Mouse (Mus musculus): ENCODE data around the gene Rgl1. TPM values are rescaled to one million over a fixed set of nuclear protein-coding genes. Genes with fewer than 3 reads are reported as not detected.

Gene Rgl1
- polyA plus RNA-seq, 1 experiment from 2014 or later: 42.8 TPM

DNA sequence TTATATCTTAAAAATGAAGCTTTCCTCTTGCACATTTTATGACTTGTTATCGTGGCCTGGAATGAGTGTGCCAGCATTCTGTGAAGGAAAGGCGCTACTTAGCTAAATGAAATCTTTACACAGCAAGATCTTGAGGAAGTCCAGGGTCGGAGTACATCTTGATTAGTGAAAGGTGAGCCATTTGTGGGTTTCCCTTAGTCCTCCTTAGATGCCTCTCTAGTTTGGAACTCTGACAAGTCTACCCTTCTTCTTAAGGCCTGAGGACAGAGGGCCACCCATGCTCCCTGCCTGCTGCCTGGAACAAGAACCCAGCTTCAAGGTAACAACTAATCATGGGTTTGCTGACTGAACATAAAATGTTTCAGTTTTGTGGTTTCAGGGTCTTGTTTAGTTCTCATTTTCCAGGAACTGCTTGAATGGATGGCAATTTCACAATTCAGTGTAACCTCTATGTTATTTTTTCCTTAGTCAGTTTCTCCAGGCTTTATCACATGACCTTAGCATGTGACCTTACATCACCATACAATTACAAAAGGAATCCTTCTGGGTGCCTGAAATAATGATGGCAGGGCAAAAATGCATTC lies 225.8 kb downstream of the Rgl1 start:
- Histone ChIP-seq H3K27me3 (no peaks in the 10 kb centered on the region), H3K9ac (no peak overlapping the region), H3K36me3 (peaks cover 70% of the 10 kb centered on the region), H3K4me3 (no peak overlapping the region), H3K4me2 (no peak overlapping the region), H3K4me1 (no peaks in the 10 kb centered on the region), H3K27ac (no peak overlapping the region), H3K9me3 (no peaks in the 10 kb centered on the region)
- 69% methylated on average over 3 of the region's 3 CpGs for WGBS
- no peak for ATAC-seq (ENCODE audit: insufficient number of reproducible peaks, low FRiP score, low TSS enrichment, low read depth)

DNA sequence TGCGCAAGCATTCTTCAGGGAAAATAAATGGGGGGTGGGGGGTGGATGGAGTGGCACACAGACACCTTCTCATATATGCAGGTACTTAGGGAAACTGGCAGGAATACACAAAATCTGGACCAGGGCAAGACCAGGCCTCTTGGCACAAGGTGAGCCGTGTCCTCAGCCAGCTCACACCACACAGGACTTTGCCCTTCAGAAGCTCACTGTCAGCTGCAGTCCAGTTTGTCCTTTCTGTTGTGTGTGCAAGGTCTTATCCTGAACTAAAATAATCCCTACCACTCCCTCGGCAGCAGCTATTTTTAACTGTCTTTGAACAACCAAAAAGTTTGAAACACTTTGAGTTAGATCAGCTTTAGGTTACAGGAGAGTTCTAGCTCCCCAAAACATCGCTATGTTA lies 227.3 kb downstream of the Rgl1 start:
- Histone ChIP-seq H3K4me1 (no peaks in the 10 kb centered on the region), H3K27ac (no peak overlapping the region), H3K36me3 (peaks cover 68% of the 10 kb centered on the region), H3K27me3 (no peaks in the 10 kb centered on the region), H3K4me3 (no peak overlapping the region), H3K9me3 (no peaks in the 10 kb centered on the region), H3K4me2 (no peak overlapping the region), H3K9ac (no peak overlapping the region)
- 84% methylated on average over 4 of the region's 4 CpGs for WGBS
- ATAC-seq (ENCODE audit: insufficient number of reproducible peaks, low FRiP score, low TSS enrichment, low read depth): no peak

DNA sequence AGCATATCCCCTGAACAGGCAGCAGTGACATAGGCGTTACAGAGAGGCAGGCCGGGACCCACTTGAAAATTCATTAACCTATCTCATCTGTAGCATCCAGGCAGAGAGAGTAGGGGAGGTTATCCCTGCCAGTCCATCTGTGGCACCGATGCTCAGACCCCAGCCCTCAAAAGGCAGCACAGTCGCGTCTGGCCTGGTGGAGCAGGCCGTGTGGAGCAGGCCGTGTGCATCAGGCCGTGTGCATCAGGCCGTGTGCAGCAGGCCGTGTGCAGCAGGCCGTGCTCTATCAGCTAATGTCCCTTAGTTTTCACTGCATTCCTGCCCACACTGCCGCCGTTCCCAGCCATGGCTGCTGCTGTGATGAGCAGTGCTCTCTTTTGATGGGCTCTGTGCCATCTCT lies 229.0 kb downstream of the Rgl1 start:
- Histone ChIP-seq H3K9ac (no peak overlapping the region), H3K36me3 (peaks cover 61% of the 10 kb centered on the region), H3K9me3 (no peaks in the 10 kb centered on the region), H3K27ac (no peak overlapping the region), H3K4me1 (no peaks in the 10 kb centered on the region), H3K4me3 (no peak overlapping the region), H3K27me3 (no peaks in the 10 kb centered on the region), H3K4me2 (no peak overlapping the region)
- ATAC-seq (ENCODE audit: insufficient number of reproducible peaks, low FRiP score, low TSS enrichment, low read depth): no peak
- 84% methylated on average over 13 of the region's 13 CpGs for WGBS

DNA sequence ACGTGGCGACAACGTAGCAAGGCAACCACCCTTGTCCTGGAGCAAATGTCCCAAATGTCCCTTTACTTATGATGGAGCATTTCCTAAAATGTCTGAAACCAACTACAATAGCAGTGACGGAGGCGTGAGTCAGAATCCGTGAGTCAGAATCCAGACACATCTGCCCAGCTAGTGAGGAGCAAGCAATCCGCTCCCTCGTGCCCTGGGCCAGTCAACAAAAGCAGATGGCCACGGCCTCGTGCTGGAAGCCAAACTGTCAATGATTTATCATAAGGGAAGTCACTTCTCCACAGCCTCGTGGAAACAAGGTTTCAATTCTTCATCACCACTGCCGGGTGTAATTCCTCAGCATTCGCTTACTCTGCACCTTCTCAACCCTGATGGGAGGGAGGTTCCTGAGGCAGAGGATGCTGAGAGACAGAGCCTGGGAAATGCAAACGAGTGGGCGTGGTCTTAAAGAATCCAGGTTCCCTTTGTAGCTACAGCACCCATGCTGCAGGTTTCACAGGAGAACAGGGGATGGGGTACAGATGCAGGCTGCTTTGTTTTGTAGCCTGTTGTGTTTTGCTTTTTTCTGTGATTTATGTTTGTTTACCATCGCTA lies 229.6 kb downstream of the Rgl1 start:
- Histone ChIP-seq H3K4me2 (no peak overlapping the region), H3K9me3 (no peaks in the 10 kb centered on the region), H3K9ac (no peak overlapping the region), H3K36me3 (peaks cover 56% of the 10 kb centered on the region), H3K4me3 (no peak overlapping the region), H3K4me1 (no peaks in the 10 kb centered on the region), H3K27ac (no peak overlapping the region), H3K27me3 (no peaks in the 10 kb centered on the region)
- no peak for ATAC-seq (ENCODE audit: insufficient number of reproducible peaks, low FRiP score, low TSS enrichment, low read depth)
- 53% methylated on average over 16 of the region's 16 CpGs for WGBS

DNA sequence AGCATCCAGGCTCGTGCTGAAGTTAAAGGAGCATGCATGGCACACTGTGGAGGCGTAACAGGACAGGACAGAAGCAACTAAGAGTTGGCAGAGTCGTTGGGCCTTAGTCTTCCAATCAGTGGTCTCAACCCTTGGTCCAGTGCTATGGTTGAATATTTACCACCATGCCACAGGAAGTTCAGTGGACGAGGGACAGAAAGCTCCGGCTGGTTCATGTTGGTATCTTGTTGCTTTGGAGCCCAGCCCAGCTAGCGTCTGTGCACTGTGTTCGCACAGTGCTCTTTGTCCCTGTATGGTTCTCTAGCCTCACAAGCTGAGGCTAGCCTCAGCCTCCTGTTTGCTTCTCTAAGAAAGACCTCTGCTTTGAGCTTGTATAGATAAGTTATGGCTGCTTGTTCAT lies 231.6 kb downstream of the Rgl1 start:
- Histone ChIP-seq H3K9me3 (no peaks in the 10 kb centered on the region), H3K4me2 (no peak overlapping the region), H3K4me1 (no peaks in the 10 kb centered on the region), H3K36me3 (peaks cover 64% of the 10 kb centered on the region), H3K4me3 (no peak overlapping the region), H3K27ac (no peak overlapping the region), H3K27me3 (no peaks in the 10 kb centered on the region), H3K9ac (no peak overlapping the region)
- no peak for ATAC-seq (ENCODE audit: insufficient number of reproducible peaks, low FRiP score, low TSS enrichment, low read depth)
- 88% methylated on average over 7 of the region's 7 CpGs for WGBS

DNA sequence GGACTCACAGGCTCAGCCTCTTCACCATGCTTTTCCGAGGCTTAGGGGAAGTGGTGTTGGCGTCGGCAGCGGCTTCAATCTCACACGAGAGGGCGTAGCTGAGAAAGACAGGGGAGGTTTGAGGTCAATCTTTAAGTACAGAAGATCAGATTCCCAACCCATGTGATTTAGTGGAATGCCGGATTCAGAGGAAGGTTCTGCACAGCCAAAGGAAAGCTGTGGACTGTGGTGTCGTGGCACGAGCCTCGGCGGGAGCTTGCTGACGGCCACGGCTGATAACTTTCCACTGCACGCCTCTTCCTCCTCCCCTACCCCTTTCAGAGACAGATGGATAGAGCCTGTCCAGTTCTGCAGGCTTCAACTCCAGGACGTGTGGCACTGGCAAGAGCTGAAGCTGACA lies 234.7 kb downstream of the Rgl1 start:
- Histone ChIP-seq H3K4me3 (no peak overlapping the region), H3K27ac (no peak overlapping the region), H3K36me3 (peaks cover 49% of the 10 kb centered on the region), H3K9me3 (no peaks in the 10 kb centered on the region), H3K9ac (no peak overlapping the region), H3K4me2 (no peak overlapping the region), H3K27me3 (no peaks in the 10 kb centered on the region), H3K4me1 (no peaks in the 10 kb centered on the region)
- no peak for ATAC-seq (ENCODE audit: insufficient number of reproducible peaks, low FRiP score, low TSS enrichment, low read depth)
- WGBS: 53% methylated on average over 15 of the region's 15 CpGs

DNA sequence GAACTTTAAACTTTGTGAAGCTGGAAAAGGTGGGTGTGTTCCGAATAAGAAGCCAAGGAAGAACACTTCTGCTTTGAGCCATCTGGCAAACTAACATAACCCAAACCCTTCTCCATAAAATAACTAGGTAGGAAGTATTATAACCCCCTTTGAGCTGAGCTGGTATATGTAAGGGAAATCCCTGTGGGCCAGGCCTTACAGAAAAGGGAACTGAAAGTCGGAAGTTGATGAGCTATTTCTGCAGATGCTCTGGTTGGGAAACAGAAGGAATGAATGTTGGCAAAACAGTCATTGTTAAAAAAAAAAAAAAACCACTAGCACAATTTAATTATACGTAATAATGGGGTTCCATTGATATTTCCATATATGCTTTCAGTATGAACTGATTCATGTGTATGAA lies 237.4 kb downstream of the Rgl1 start:
- Histone ChIP-seq H3K9ac (no peak overlapping the region), H3K9me3 (no peaks in the 10 kb centered on the region), H3K4me1 (peaks cover 2% of the 10 kb centered on the region; the same call in 1 of the 2 replicates), H3K4me3 (no peak overlapping the region), H3K27me3 (no peaks in the 10 kb centered on the region), H3K4me2 (no peak overlapping the region), H3K36me3 (peaks cover 52% of the 10 kb centered on the region), H3K27ac (no peak overlapping the region)
- no peak for ATAC-seq (ENCODE audit: insufficient number of reproducible peaks, low FRiP score, low TSS enrichment, low read depth)
- 69% methylated on average over 3 of the region's 3 CpGs for WGBS

DNA sequence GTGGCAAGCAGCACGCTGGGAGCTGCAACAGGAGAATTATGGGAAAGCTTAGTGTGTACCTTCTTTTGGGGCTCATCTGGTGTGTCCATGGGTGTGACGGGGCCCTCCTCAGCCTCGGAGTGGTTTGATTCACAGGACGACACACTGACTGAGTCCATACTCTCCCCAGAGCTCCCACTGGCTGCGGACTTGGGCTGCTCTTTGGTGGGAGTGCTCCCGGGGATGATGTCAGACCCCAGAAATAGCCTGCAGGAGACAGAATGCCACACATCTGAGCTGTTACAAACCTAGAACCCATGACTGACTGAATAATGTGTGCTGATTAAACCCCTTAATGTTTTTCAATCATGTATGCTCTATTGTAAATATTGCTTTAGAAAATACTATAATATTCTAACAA lies 237.9 kb downstream of the Rgl1 start:
- Histone ChIP-seq H3K4me3 (no peak overlapping the region), H3K9ac (no peak overlapping the region), H3K4me1 (peaks cover 2% of the 10 kb centered on the region; the same call in 1 of the 2 replicates), H3K36me3 (peaks cover 55% of the 10 kb centered on the region), H3K4me2 (no peak overlapping the region), H3K27me3 (no peaks in the 10 kb centered on the region), H3K27ac (no peak overlapping the region), H3K9me3 (no peaks in the 10 kb centered on the region)
- WGBS: 79% methylated on average over 6 of the region's 6 CpGs
- ATAC-seq (ENCODE audit: insufficient number of reproducible peaks, low FRiP score, low TSS enrichment, low read depth): no peak

DNA sequence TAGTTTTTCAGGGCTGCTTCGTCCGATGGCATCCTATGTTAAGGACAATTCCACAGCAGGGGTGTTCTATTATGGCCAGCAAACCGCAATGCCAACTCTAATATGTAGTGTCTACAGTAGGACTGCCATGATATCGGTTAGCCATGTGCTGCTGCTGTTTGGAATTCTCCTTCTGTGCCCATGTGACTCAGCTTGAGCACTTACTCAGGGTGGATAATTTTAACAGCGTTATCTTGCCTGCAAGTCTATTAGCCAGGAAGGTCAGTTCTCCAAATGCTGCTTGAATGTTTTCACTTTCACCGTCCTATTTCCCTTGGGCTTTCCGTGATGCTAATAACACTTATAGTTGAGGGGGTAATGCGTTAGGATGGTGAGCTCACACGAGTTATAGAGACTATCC lies 240.0 kb downstream of the Rgl1 start:
- ATAC-seq (ENCODE audit: insufficient number of reproducible peaks, low FRiP score, low TSS enrichment, low read depth): no peak
- Histone ChIP-seq H3K27ac (no peak overlapping the region), H3K4me3 (no peak overlapping the region), H3K9me3 (no peaks in the 10 kb centered on the region), H3K36me3 (peaks cover 58% of the 10 kb centered on the region), H3K27me3 (no peaks in the 10 kb centered on the region), H3K4me1 (peaks cover 2% of the 10 kb centered on the region; the same call in 1 of the 2 replicates), H3K9ac (no peak overlapping the region), H3K4me2 (no peak overlapping the region)
- WGBS: 80% methylated on average over 9 of the region's 9 CpGs

DNA sequence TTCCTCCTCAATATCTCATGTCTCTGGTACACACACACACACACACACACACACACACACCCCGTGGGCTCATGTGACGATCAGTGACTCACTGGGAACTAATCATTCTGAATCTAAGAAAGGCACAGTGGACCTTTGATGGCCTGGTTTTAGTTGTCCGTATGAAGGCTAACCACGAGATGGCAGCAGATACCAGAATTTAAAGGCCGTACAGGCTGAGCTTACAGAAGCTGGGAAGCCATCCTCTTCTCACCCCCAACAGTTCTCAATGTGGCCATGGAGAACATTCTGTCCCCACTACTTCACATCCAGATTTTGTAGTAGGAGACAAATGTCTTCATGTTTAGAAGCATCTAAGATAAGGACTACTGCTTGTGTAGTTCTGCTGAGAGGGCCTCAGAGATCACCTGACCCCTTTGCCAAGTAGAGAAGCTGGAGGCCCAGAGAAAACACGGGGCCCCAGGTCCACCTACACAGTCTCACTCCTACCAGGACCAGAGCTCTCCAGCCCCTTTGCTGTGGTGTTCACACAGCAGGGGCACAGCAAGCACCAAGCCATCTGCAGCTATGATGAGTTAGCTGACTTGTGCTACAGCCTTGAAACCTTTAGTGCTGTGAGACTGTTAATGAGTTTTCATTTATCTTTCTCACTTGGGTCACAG lies 241.0 kb downstream of the Rgl1 start:
- no peak overlapping the region for H3K27ac ChIP-seq
- H3K9ac ChIP-seq: no peak overlapping the region
- no peaks in the 10 kb centered on the region for H3K9me3 ChIP-seq
- WGBS: 21% methylated on average over 6 of the region's 6 CpGs
- H3K4me3 ChIP-seq: no peak overlapping the region
- ATAC-seq (ENCODE audit: insufficient number of reproducible peaks, low FRiP score, low TSS enrichment, low read depth): no peak
- H3K4me2 ChIP-seq: no peak overlapping the region
- no peaks in the 10 kb centered on the region for H3K27me3 ChIP-seq
- peaks cover 51% of the 10 kb centered on the region for H3K36me3 ChIP-seq
- peaks cover 2% of the 10 kb centered on the region; the same call in 1 of the 2 replicates for H3K4me1 ChIP-seq

DNA sequence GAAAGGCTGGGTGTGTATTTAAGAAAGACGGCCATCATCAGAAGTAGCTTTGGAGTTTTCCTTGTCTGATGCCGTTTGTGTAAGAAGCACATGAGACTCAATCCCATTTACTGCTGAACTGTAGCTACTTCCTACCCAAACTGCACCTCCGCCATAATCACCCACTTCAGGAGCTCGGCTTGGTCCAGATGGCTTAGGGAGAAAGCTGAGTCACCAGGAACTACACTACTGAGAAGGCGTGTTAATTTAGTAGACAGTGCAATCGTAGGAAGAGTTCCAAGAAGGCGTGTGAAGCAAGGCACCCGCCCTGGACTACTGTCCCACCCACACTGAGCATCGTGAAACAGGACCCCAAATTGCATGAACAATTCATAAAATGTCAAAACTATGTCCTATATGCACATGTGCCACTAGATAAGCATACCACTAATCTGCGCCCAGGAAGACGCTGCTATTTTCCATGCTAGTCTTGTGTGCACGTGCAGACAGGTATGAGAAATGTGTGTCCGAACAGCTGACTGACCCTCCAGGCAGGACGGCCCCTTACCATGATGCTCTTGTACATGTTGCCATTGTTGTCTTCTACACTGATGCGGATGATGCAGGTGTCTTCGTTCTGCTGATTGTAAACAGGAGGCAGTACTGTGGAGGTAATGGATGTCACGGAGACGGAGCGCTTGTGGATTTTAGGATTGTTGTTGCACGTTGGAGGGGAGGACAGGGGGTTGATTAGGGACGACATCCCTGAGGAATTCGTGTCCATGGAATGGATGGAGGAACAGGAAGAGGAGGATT lies 241.9 kb downstream of the Rgl1 start:
- H3K36me3 ChIP-seq: peaks cover 53% of the 10 kb centered on the region
- no peak for ATAC-seq (ENCODE audit: insufficient number of reproducible peaks, low FRiP score, low TSS enrichment, low read depth)
- H3K4me2 ChIP-seq: no peak overlapping the region
- no peaks in the 10 kb centered on the region for H3K9me3 ChIP-seq
- no peak overlapping the region for H3K9ac ChIP-seq
- no peaks in the 10 kb centered on the region for H3K27me3 ChIP-seq
- peaks cover 2% of the 10 kb centered on the region; the same call in 1 of the 2 replicates for H3K4me1 ChIP-seq
- H3K4me3 ChIP-seq: no peak overlapping the region
- WGBS: 84% methylated on average over 22 of the region's 22 CpGs
- H3K27ac ChIP-seq: no peak overlapping the region

DNA sequence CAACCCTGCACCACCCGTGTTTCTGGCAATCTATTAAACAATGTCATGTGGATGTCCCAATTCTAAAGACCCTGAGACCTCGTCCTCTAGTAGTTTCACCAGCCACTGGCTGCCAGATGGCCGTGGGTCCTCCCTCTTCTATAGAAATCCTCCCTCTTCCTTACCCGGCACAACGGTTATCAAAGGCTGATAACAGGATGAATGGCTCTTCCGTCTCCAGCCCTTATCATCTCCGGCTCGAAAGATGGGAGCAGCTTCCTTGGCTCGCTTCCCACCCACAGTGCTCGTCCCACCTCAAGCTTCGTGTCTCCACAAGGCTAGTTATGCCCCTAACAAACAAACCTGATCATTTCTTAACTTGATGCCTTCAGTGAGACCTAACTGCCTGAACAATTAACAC lies 242.9 kb downstream of the Rgl1 start:
- H3K4me2 ChIP-seq: no peak overlapping the region
- peaks cover 62% of the 10 kb centered on the region for H3K36me3 ChIP-seq
- no peak for ATAC-seq (ENCODE audit: insufficient number of reproducible peaks, low FRiP score, low TSS enrichment, low read depth)
- no peak overlapping the region for H3K27ac ChIP-seq
- no peak overlapping the region for H3K9ac ChIP-seq
- 78% methylated on average over 11 of the region's 11 CpGs for WGBS
- H3K27me3 ChIP-seq: no peaks in the 10 kb centered on the region
- H3K4me3 ChIP-seq: no peak overlapping the region
- H3K9me3 ChIP-seq: no peaks in the 10 kb centered on the region
- peaks cover 2% of the 10 kb centered on the region; the same call in 1 of the 2 replicates for H3K4me1 ChIP-seq
